Mouse (Mus musculus) ES-E14 (cell line): ENCODE results near the gene Wdr20. TPM values are rescaled to one million over a fixed set of nuclear protein-coding genes. Genes with fewer than 3 reads are reported as not detected.

Experiments used
- DNase-seq: peaks from one replicate; pipeline ENCODE4 v3.0.0-alpha.2; 2013; ENCODE audit warnings: low read depth, low spot score
- H3K27ac ChIP-seq: 2 replicates; pipeline ENCODE4 v1.5.1; 2012; ENCODE audit warnings: low read depth, mild to moderate bottlenecking, low read length, moderate library complexity, mixed read lengths; ENCODE audit not compliant: poor library complexity, insufficient read depth, severe bottlenecking
- H3K36me3 ChIP-seq: 2 replicates; pipeline ENCODE4 v1.6.1; 2012; ENCODE audit warnings: mild to moderate bottlenecking, low read length, moderate library complexity, mixed read lengths; ENCODE audit not compliant: control insufficient read depth, poor library complexity, insufficient read depth, severe bottlenecking
- H3K4me1 ChIP-seq, 2 experiments: fragments of 150-350 bp in 1 of 2; sonication (generic) in 1 of 2; 2 replicates each; pipeline ENCODE4 v1.6.1; 2012; ENCODE audit warnings: low read length in 2 of 2, mild to moderate bottlenecking in 1 of 2, mixed read lengths in 1 of 2; ENCODE audit not compliant: control insufficient read depth in 2 of 2, insufficient read depth in 2 of 2, poor library complexity in 1 of 2
- H3K4me3 ChIP-seq, 2 experiments: fragments of 150-350 bp in 1 of 2; sonication (generic) in 1 of 2; 2 replicates each; pipeline ENCODE4 v1.5.1; 2012; ENCODE audit warnings: low read length in 2 of 2, low read depth in 1 of 2, mild to moderate bottlenecking in 1 of 2, mixed read lengths in 1 of 2; ENCODE audit not compliant: insufficient read depth in 1 of 2, poor library complexity in 1 of 2, severe bottlenecking in 1 of 2
- H3K9ac ChIP-seq: 2 replicates; pipeline ENCODE4 v1.6.1; 2012; ENCODE audit warnings: low read depth, mild to moderate bottlenecking, low read length, mixed read lengths; ENCODE audit not compliant: poor library complexity, insufficient read depth, severe bottlenecking
- H3K9me3 ChIP-seq: fragments of 150-350 bp; sonication (generic); 2 replicates; pipeline ENCODE4 v1.6.1; 2012; ENCODE audit warnings: low read depth, mild to moderate bottlenecking, low read length; ENCODE audit not compliant: control insufficient read depth, insufficient read depth
- CHD2 ChIP-seq: IDR thresholded peaks from 2 replicates; pipeline ENCODE4 v1.6.1; 2014; ENCODE audit warnings: mild to moderate bottlenecking, low read depth, low read length, inconsistent platforms
- HCFC1 ChIP-seq: IDR thresholded peaks from 2 replicates; pipeline ENCODE4 v1.6.1; 2012; ENCODE audit warnings: low read length, inconsistent platforms, borderline replicate concordance; ENCODE audit not compliant: insufficient read depth
- MAFK ChIP-seq: IDR thresholded peaks from 2 replicates; pipeline ENCODE4 v1.6.1; 2014; ENCODE audit warnings: mild to moderate bottlenecking, low read depth, low read length, inconsistent platforms; ENCODE audit not compliant: insufficient read depth
- ZC3H11A ChIP-seq: IDR thresholded peaks from 2 replicates; pipeline ENCODE4 v1.6.1; 2012; ENCODE audit warnings: low read depth, mild to moderate bottlenecking, inconsistent platforms, low read length, borderline replicate concordance
- ZNF384 ChIP-seq: IDR thresholded peaks from 2 replicates; pipeline ENCODE4 v1.6.1; 2012; ENCODE audit warnings: low read depth, low read length, inconsistent platforms
- in situ Hi-C, 2 experiments: fragments of 600-800 bp; cut with MboI; formaldehyde crosslinking; loops; one replicate each; pipeline ENCODE4 v1.15.1; 2025; ENCODE audit warnings: low sequenced_read_pairs in 2 of 2, inconsistent platforms in 1 of 2; ENCODE audit not compliant: unreplicated experiment in 2 of 2
- total RNA-seq: library from RNA; depleted of rRNA; stranded (reverse); fragments of 300-350 nt; gene quantifications from 2 replicates; pipeline ENCODE4 v1.2.3, GENCODE M21; 2012

Wdr20 gene
- total RNA-seq, 1 experiment, result 30.3 TPM

GRCm38 (mm10) chr12:110808430-110808829, 70.7 kb downstream of the Wdr20 start:
- Histone ChIP-seq H3K36me3 (peaks cover 39% of the 10 kb centered on the region; the same call in 1 of the 2 replicates), H3K4me1 (peaks cover 7 to 11% of the 10 kb centered on the region in 2 experiments; a peak in 2 of 4 replicates), H3K4me3 (no peak overlapping the region), H3K9me3 (no peaks in the 10 kb centered on the region), H3K27ac (no peak overlapping the region), H3K9ac (no peak overlapping the region)
- in situ Hi-C loops, result no loop called here
- no peak for DNase-seq
- TF ChIP-seq ZC3H11A (no peak), CHD2 (no peak), MAFK (no peak), ZNF384 (no peak), HCFC1 (no peak)

GRCm38 (mm10) chr12:110808848-110809247, 71.1 kb downstream of the Wdr20 start:
- no peak overlapping the region for H3K4me3 ChIP-seq
- no peak for DNase-seq

GRCm38 (mm10) chr12:110813132-110813531, 75.4 kb downstream of the Wdr20 start:
- in situ Hi-C loops, result no loop called here
- peaks cover 28% of the 10 kb centered on the region; the same call in 1 of the 2 replicates for H3K36me3 ChIP-seq
- no peaks in the 10 kb centered on the region for H3K9me3 ChIP-seq
- no peak for TF ChIP-seq ZNF384
- TF ChIP-seq MAFK, result no peak
- no peak for TF ChIP-seq HCFC1
- no peak for TF ChIP-seq ZC3H11A
- no peak for TF ChIP-seq CHD2
- no peak overlapping the region for H3K27ac ChIP-seq
- H3K4me1 ChIP-seq, result peaks cover 0 to 8% of the 10 kb centered on the region in 2 experiments; a peak in 1 of 4 replicates
- no peak overlapping the region for H3K4me3 ChIP-seq
- H3K9ac ChIP-seq, result no peak overlapping the region
- no peak for DNase-seq

More at GRCm38 (mm10) chr12:110808848-110809247, 71.1 kb downstream of the Wdr20 start:
- Histone ChIP-seq H3K9me3 (no peaks in the 10 kb centered on the region), H3K27ac (no peak overlapping the region; the same call in 1 of the 2 replicates), H3K36me3 (peaks cover 40% of the 10 kb centered on the region; the same call in 1 of the 2 replicates), H3K9ac (no peak overlapping the region), H3K4me1 (peaks cover 5 to 11% of the 10 kb centered on the region in 2 experiments; a peak in 2 of 4 replicates)
- no peak for TF ChIP-seq CHD2
- TF ChIP-seq ZNF384, result no peak
- no peak for TF ChIP-seq MAFK
- TF ChIP-seq ZC3H11A, result no peak
- TF ChIP-seq HCFC1, result no peak
- in situ Hi-C loops, result no loop called here

GRCm38 (mm10) chr12:110813624-110814023, 75.9 kb downstream of the Wdr20 start:
- TF ChIP-seq MAFK (no peak), ZNF384 (no peak), HCFC1 (no peak), ZC3H11A (no peak), CHD2 (no peak)
- H3K4me1 ChIP-seq, result peaks cover 0 to 8% of the 10 kb centered on the region in 2 experiments; a peak in 1 of 4 replicates
- no peak overlapping the region for H3K4me3 ChIP-seq
- H3K36me3 ChIP-seq, result peaks cover 27% of the 10 kb centered on the region; the same call in 1 of the 2 replicates
- no peak overlapping the region for H3K27ac ChIP-seq
- in situ Hi-C loops, result no loop called here
- no peaks in the 10 kb centered on the region for H3K9me3 ChIP-seq
- DNase-seq, result no peak
- H3K9ac ChIP-seq, result no peak overlapping the region
